Mouse (Mus musculus) left cerebral cortex, postnatal 4 days (tissue): ENCODE data around the gene Rcl1. TPM values are rescaled to one million over a fixed set of nuclear protein-coding genes. Genes with fewer than 3 reads are reported as not detected.

Experiments used
- DNase-seq: peaks from one replicate; pipeline ENCODE4 v3.0.0-alpha.2; 2022
- intact Hi-C: fragments of 180-260 bp; cut with DNase I; formaldehyde crosslinking; loops from one replicate; pipeline ENCODE4 v1.15.1; 2025
- total RNA-seq, 2 experiments: library from RNA; stranded (reverse); gene quantifications; 2 replicates each; pipeline ENCODE4 v1.2.3; 2021

The Rcl1 gene
- 10 to 100 TPM; 18.1 to 18.3 TPM for total RNA-seq

DNA sequence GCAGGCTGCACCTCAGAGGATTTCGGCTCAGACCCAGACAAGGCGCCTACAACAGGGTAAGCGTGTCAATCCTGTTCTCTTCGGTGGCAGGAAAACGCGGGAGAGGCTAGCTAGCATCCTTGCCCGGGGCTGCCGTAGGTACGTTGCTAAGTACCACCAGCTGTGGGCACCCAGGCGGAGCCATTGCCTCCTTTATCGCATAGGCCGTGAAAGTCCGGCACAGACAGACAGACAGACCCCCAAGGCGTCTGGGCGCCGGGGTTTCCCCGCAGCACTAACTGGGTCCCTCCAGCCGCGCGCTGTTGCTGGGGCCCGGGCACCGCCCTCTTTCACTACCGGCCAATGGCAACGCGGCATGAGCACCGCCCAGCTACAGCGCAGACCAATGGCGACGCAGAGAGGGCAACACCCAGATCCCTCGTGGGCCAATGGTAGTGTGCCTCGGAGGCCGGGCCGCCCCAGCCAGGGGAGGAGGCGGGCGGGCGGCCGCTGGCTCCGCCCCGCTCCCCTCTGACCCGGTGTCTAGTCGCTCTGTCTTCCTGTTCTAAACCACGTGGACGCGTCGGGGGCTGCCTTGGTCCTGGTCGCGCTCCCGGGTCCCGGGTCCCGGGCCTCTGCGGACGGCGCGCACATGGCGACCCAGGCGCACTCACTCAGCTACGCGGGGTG lies at the start of gene Rcl1:
Gene Rcl1, plus strand, starts transcription at position 502 of the 669 bp plus-strand sequence.
- intact Hi-C loops, result loop anchor here (5.0 kb wide), 1 partner anchor 151 kb away; the partner anchor contains the start of gene Jak2
- peak; percentile 96 for DNase-seq

DNA sequence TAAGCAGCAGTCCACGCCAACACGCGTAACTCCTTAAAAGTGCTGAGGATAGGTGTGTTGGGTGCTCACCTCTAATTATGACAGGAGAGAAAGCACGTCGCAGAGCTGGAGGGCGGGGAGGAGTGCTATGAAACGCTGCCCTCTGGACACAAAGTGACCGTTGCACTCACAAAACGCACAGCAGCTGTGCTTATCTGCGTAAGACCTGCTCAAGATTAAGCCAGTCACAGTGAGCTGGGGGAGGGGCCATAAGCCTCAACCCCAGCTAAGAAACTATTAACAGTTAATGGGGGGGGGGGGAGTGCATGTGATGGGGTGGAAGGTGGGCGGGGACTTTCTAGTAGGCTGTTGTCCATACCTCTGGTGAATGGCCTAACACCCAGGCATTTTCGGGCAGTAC lies 48.4 kb upstream of the Rcl1 start:
- intact Hi-C loops, result no loop called here
- DNase-seq, result no peak

DNA sequence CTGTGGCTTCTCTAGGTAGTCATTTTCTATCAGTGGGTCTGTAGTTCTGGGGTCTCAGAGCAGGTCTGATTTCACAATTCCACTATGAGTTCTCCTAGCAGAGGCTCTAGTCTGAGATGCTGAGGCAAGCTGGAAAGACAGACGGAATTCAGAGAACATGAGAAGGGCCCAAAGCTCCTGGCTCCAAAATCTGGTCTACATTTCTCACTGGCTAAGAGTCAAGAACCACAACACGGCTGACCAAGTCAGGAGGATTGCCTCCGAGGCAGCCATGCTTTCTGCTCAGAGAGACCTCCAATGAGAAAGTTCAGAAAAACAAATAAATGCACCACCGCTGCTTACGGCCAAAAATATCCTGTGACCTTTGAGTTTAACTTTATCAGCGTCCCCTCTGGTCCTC lies 46.6 kb upstream of the Rcl1 start:
- intact Hi-C loops, result no loop called here
- DNase-seq, result no peak

DNA sequence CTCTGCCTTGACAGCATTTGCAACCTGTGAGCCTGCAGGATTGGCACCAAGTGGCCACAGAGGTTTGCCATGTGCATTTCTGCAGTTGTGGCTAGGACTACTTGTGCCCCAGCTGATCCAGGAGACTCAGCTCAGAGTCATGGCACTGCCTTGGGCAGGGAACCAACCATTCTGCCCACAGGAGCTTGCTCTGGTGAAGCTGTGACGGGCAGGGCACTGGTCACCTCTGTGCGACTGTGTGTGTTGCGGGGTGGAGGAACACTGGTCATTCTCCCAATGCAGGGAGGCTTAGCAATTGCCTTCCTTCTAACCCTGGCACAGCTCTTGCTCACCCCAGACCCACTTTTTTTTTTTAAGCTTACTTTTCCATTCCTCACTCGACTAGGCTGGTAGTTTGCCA lies 45.7 kb upstream of the Rcl1 start:
- intact Hi-C loops, result no loop called here
- DNase-seq, result no peak

DNA sequence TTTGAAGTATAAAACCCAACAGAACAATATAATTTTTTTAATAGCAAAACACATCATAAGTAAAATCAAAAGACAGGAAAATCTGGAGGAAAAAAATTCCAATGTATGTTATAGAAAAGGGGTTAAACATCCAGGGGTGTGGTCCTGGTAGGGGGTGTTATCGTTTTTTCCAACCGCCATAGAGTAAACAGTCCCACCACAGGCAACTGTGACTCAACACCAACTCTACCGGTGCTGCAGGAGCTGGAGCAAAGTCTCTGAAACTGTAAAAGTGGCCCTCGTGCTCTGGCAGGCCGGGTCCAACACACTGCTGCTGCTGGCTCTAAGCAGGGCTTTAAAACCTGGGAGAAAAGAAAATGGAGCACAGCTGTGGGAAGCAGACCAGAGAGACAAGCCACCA lies 42.4 kb upstream of the Rcl1 start:
- DNase-seq, result no peak
- intact Hi-C loops, result no loop called here

DNA sequence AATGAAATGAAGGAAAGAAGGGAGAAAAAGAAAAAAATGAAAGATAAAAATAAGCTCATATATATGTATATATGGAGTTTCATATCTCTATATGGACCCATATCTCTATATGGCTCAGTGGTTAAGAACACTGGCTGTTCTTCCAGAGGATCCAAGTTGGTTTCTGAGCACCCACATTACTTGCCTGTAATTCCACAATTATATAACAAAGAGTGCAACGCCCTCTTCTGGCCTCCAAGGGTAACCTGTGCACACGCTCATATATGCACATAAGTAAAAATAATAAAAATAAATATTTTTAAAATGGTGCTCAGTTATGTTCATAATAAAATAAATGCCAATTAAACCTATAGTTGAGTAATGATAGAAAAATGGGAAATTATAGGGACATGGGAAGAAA lies 41.5 kb upstream of the Rcl1 start:
- no peak for DNase-seq

DNA sequence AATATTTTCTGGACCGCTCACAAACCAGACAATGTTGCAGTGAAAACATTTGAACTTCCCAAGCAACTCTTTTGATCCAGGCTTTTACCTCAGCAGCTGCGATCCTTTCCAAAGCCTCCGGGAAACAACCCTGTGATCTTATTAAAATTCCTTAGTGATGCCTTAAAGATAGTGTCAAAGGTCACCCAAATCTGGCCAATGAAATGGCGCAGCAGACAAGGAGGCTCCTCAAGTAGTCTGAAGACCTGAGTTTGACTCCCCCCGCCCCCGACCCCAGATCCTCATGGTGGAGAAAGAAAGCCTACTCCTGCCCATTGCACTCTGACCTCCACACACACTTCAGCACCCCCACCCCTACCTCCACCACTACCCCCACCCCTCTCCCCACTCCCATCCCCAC lies 40.9 kb upstream of the Rcl1 start:
- intact Hi-C loops, result loop anchor here (5.0 to 10.0 kb wide), 2 partner anchors 297 to 445 kb away; no protein-coding TSS in a partner anchor
- no peak for DNase-seq

More for the DNA sequence above, 41.5 kb upstream of the Rcl1 start:
- intact Hi-C loops, result loop anchor here (5.0 to 10.0 kb wide), 2 partner anchors 298 to 445 kb away; no protein-coding TSS in a partner anchor

DNA sequence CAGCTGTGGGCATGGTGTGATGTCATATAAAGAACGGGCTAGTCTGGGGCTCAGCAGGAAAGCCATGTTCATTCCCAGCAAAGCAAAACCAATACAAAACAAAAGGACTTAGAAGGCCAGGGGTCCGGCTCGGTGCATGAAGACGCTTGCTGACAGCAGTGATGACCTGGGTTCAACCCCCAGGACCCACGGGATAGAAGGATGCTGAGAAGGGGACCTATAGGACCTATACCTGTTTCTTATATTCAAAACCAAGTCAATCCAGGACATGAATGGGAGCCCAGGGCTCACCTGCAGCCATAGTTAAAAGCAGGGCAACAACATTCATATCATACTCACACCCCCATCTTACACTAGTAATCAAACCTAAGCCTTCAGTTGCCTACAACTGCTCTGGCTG lies 38.2 kb upstream of the Rcl1 start:
- intact Hi-C loops, result loop anchor here (5.0 to 10.0 kb wide), 2 partner anchors 294 to 442 kb away; no protein-coding TSS in a partner anchor
- DNase-seq, result no peak

DNA sequence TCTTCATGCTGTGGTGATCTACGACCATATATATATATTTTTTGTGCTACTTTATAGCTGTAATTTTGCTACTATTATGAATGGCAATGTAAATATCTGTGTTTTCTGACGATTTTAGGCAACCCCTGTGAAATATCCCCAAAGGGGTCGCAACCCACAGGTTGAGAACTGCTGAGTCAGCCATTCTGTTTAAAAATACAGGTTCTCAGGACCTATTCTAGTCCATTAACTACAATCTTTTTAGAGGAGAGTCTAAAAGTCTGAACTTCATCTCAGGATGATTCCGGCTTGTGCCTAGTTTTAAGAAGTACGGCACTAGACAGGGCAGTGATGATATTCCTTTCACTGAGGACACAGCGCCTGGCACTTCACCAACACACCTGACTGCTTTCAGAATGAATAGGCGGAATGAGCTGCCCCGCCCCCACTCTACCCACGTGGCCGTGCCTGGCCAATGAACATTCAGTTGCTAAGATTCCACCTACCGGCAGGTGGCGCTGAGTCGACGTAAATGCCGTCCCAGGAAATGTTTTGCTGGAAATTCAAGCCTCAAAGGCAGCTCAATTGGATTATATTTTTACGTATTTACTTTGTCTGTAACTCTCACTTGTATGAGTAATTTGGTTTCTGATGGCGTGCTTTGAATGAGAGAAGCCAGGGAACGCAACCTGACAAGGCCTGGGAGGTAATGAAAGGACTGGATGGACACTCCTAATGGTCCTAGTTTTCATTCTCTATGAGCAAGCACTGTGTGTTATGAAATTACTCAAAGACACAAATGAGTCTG lies 37.4 kb upstream of the Rcl1 start:
- intact Hi-C loops, result loop anchor here (5.0 to 10.0 kb wide), 2 partner anchors 294 to 441 kb away; no protein-coding TSS in a partner anchor
- peak; percentile 95 for DNase-seq

DNA sequence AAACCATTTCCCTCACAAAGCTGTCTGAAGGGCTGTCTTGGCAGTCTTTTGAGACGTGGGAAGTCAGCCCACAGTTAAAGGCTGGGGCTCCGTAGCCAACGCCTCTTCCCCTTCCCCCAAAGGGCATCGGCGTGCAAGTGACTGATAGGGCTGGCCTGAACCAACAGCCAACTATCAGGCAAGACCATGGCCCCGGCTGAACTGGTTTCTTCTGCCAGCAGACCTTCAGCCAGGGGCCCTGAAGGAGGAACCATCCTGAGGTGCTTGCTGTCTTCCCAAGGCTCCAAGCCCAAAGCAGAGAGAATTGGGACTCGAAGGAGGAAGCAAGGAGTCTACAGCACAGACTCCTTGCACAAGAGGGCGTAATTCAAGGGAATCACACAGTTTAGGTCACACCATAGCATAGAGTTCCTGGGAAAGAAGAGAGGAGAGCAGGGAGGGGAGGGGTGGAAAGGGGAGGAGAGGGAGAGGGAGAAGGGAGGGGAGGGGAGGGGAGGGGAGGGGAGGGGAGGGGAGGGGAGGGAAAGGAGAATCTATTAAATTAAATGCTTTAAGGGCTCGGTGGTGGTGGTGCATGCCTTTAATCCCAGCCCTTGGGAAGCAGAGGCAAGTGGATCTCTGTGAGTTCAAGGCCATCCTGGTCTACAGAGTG lies 36.6 kb upstream of the Rcl1 start:
- DNase-seq, result no peak
- intact Hi-C loops, result loop anchor here (5.0 to 10.0 kb wide), 2 partner anchors 293 to 440 kb away; no protein-coding TSS in a partner anchor

DNA sequence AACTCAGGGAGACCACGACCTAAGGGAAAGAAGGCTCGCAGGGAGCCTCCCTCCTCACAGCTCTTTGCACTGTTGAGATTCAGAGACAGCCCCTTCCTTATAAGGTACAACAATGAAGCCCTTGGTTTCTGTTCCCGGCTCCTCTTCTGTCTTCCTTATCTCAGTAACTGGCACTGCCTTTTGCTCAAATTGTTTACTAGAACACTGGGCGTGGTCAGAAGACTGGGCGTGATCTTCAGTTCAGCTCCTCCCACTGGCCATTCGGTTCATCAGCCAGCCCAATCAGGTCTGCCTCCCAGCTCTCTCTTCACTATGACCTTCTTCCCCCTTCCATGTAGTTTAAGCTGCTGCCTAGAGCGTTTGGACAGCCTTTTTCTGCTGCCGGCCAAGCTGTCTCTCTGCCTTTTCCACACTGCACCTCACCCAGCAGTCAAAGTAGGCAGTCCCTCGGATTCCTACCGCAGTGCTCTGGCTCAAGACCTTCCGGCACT lies 34.1 kb upstream of the Rcl1 start:
- intact Hi-C loops, result loop anchor here (10.0 kb wide), 1 partner anchor 438 kb away; no protein-coding TSS in a partner anchor
- no peak for DNase-seq

DNA sequence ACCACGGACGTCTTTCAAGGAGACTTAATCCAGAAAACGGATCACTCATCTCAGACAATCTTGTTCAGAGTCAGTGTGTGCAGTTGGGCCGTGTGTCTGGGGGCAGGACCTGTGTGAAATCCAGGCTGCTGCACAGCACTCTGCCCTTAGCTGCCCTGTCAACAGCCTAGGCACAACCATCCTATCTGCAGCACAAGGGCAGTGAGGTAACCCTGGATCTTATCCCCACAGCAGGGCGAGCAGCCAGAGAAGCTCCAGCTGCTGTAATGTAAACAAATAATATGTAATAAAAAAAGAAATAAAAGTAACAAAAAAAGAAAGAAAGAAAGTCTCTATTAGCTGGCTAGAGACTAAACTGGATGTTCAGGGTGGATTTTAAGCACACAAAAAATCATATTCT lies 32.0 kb upstream of the Rcl1 start:
- DNase-seq, result no peak
- intact Hi-C loops, result loop anchor here (10.0 kb wide), 1 partner anchor 436 kb away; no protein-coding TSS in a partner anchor

DNA sequence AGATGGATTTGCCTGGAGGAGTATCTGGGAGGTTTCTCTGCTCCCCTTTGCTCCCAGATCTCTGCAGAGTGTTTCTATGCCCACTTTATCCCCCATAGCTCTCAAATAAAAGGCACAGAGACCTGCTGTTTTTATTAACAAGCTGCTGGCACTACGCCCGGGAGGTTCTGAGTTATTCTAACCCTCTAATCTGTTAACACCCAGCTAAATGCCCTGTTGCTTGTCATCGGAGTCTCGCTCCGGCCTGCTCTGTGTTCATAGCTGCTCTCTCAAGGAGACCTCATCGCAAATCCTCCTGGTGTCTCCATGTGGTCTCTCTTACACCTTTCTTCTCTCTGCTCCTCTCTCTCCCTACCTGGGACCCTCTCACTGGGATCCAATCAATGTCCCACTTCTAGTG lies 26.4 kb upstream of the Rcl1 start:
- peak; percentile 40 for DNase-seq
- intact Hi-C loops, result no loop called here

DNA sequence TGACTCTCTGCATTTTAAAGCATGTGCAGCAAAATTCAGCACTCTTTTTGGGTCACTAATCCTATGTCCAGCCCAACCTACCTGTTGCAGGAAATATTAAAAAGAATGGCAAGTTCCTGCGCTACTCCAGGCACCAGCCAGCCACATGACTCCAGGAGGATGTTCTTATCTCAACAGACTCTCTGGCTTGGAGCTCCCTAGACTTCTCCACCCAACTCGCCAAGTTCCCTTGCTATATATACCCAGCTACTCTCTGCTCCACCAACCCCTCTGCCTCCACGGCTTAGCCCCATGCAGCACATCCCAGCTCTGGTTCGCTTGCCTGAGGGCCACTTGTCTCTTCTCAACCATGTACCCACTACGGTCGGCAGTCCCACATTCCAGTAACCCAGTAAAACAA lies 12.5 kb upstream of the Rcl1 start:
- intact Hi-C loops, result no loop called here
- no peak for DNase-seq

DNA sequence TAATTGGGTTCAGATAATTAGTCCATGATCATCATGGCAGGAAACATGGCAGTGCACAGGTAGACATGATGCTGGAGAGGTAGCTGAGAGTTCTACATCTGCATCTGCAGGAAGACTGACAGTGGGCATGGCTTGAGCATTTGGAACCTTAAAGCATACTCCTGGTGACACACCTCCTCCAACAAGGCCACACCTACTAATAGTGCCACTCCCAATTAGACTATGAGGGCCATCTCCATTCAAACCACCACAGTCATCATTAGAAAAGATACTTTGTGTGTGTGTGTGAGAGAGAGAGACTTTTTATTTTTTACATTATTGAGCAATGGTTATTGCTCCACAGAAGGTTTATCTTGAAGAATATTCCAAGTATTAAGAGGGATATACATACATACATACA lies 9.0 kb upstream of the Rcl1 start:
- intact Hi-C loops, result no loop called here
- no peak for DNase-seq

DNA sequence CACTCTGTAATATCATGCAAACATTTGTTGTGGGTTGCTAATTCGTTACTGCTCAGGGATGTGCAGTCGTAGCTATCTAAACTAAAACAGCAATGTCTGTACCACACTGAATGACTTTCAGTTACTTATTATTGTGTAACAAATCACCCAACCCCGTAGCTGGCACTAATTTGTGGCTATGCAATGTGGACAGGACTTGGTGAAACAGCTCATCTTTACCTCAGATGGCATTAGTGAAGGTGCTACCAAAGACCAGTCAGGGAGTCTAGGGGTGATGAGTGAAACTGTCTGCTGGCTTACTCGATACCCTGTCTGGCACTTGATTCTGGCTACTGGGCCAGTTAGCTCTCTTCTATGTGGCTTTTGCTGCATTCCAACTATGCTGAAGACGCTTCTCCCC lies 2.1 kb upstream of the Rcl1 start:
- intact Hi-C loops, result no loop called here

DNA sequence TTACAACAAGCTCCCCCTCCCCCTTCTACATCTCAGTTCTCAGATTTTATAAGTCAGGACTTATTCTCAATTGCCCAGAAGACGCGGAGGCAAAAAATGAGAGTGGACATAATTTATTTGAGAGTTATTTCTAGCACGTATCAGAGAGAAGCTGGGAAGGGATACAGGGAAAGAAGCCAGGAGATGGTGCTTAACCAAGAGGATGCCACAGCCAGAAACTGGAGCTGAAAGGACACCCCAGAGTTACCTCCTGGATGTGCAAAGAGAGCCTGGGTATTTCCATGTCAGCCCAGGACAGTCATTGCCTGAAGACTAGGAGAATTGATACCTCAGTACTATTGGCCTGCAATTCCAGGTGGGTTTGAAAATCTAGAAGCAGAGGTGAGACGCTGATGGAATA lies 1.6 kb upstream of the Rcl1 start:
- intact Hi-C loops, result no loop called here
- no peak for DNase-seq

More for the DNA sequence above, 2.1 kb upstream of the Rcl1 start:
- no peak for DNase-seq

DNA sequence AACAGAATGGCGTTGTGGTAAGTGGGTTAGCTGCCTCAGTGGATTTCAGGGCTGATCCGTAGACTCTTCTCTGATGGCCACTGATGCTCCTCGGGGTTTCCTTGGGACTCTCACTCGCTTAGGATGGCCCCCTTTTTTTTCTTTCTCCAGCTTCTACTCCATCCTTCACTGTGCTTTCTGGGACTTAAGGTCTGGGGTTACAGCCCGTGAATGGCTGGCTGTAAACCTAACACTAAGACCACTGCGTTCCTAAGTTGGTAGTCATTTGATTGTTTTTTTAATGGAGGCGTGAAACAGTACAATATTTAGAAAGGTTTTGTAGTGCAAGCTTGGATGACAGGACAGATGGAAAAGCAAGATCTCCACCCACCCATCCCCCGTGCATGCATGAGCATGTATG lies 914 bp upstream of the Rcl1 start:
- intact Hi-C loops, result loop anchor here (5.0 kb wide), 1 partner anchor 152 kb away; the partner anchor contains the start of gene Jak2
- DNase-seq, result no peak

DNA sequence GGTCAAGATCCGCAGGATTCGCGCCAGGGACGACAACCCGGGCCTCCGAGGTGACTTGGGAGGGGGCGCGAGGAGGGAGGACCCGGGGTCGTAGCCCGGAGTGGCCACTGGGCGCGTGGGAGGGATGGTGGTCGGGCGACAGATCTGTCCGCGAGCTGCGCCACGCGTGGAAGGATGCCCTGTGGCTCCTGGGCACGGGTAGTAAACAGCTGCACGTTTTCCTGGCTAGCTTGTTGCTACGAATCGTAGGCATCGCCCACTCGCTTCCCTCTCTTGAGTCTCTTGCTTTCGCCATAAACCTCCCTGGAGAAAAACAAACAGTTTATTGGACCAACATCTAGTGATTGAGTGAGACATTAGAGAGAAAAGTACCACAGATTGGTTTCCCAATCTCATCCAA lies 416 bp downstream of the Rcl1 start:
- intact Hi-C loops, result loop anchor here (5.0 kb wide), 1 partner anchor 151 kb away; the partner anchor contains the start of gene Jak2
- DNase-seq, result no peak

DNA sequence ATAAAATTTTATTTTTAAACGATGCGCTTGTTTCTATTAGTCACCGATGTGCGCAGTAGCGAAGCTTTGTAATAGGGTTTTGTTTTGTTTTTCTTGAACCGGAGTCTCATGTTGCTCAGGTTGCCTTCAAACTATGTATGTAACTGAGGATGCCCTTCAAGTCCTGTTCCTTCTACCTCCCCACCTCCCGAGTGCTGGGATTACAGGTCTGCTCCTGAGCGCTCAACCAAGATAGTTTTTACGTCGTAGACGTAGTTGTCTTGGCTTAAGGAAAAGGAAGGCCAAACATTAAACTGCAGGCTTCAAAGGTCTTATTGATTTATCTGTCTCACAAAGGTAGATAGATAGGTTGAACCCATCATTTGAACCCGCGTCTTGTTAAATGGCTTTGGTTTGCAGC lies 923 bp downstream of the Rcl1 start:
- intact Hi-C loops, result loop anchor here (5.0 kb wide), 1 partner anchor 150 kb away; the partner anchor contains the start of gene Jak2
- DNase-seq, result no peak

DNA sequence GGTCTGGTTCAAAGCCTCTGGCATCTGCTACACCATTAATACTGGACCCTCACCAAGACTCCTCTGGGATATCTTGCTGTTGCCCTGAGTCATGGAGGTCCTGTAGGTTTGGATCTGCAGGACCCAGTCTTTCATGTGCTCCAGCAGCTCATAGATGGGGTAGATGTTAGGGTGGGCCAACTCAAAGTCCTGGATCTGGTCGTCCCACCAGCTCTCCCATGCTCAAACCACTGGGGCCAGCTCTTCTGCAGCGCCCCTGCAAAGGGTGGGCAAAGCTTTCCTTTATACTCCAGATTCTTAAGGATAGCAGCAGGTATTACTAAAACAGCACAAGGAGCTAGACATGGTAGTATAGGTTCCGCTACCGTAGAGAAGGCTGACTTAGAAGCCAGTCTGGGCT lies 4.6 kb downstream of the Rcl1 start:
- intact Hi-C loops, result no loop called here
- no peak for DNase-seq
